Mouse (Mus musculus): ENCODE results near the gene Lypd9. TPM values are rescaled to one million over a fixed set of nuclear protein-coding genes. Genes with fewer than 3 reads are reported as not detected.

Lypd9 gene
- total and polyA plus RNA-seq, 3 experiments = not detected

DNA sequence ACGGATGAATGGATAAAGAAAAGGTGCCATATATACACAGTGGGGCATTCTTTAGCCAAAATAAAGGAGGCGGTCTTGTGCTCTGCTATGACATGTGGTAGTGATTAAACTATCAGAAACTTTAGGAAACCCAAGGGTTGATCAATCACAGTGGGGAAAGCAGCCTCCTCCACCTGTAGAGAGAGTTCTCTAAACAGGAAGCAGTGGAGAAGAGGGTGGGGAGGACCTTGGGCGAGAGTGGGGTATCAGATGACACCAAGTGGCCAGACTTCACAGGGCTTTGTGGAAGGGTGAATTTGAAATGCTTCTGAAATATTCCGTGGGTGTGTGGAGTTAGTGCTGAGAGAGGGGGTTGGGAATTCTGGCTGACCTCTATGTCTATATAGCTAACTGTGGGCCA lies 869 bp upstream of the Lypd9 start:
- WGBS = 49% methylated on average over 4 of the region's 4 CpGs
- no peak overlapping the region for H3K27ac ChIP-seq

DNA sequence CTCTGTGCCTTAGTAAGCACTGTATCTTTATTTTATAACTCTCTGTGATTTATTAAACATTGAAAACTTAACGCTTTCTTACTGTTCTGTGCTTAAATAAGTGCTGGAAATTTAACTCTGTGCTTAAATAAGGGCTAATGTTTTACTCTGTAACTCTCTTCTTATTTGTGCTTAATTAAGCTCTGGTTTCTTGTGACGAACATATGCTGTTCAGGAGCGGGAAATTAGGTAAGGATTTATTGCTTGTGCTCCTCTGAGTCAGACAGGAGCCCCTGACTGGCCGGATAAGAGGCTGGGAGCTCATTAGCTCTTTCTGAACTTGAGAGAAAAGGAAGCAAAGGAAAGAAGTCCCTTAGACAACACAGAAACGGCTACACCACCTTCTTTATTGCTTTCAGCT lies 14.9 kb downstream of the Lypd9 start:
- no peak for DNase-seq
- Histone ChIP-seq H3K79me2 (replicated peaks; ENCODE audit: control insufficient read depth, insufficient read depth, low read length) (no peaks in the 10 kb centered on the region), H3K36me3 (ENCODE audit: control insufficient read depth, insufficient read depth, low read length) (no peaks in the 10 kb centered on the region), H3K4me1 (ENCODE audit: control insufficient read depth, insufficient read depth, low read length) (no peaks in the 10 kb centered on the region), H3K9ac (ENCODE audit: low read depth, low read length) (no peak overlapping the region), H3K4me3 (no peak overlapping the region), H3K27me3 (ENCODE audit: control insufficient read depth, insufficient read depth, low read length) (no peaks in the 10 kb centered on the region), H3K27ac (no peak overlapping the region)
- WGBS = 49% methylated on average over 5 of the region's 5 CpGs
- TF ChIP-seq CTCF (IDR thresholded peaks at IDR 0.05) = no peak
- no peak for TF ChIP-seq EP300 (IDR thresholded peaks at IDR 0.05; ENCODE audit: insufficient read depth, low read depth, low read length)
- no peak for TF ChIP-seq POLR2A (IDR thresholded peaks at IDR 0.05; ENCODE audit: insufficient read depth, low read depth, low read length)
- intact Hi-C loops (cut with DNase I) = no loop called here

More for the DNA sequence above, 869 bp upstream of the Lypd9 start:
- no peak overlapping the region for H3K9ac ChIP-seq (ENCODE audit: low read depth, low read length)
- H3K79me2 ChIP-seq (replicated peaks; ENCODE audit: control insufficient read depth, insufficient read depth, low read length) = no peaks in the 10 kb centered on the region
- no peak for DNase-seq
- H3K4me3 ChIP-seq = no peak overlapping the region
- H3K27me3 ChIP-seq (ENCODE audit: control insufficient read depth, insufficient read depth, low read length) = no peaks in the 10 kb centered on the region
- TF ChIP-seq POLR2A (IDR thresholded peaks at IDR 0.05; ENCODE audit: insufficient read depth, low read depth, low read length) (no peak), EP300 (IDR thresholded peaks at IDR 0.05; ENCODE audit: insufficient read depth, low read depth, low read length) (no peak), CTCF (IDR thresholded peaks at IDR 0.05) (no peak)
- intact Hi-C loops (cut with DNase I) = no loop called here
- H3K4me1 ChIP-seq (ENCODE audit: control insufficient read depth, insufficient read depth, low read length) = no peaks in the 10 kb centered on the region
- no peaks in the 10 kb centered on the region for H3K36me3 ChIP-seq (ENCODE audit: control insufficient read depth, insufficient read depth, low read length)

DNA sequence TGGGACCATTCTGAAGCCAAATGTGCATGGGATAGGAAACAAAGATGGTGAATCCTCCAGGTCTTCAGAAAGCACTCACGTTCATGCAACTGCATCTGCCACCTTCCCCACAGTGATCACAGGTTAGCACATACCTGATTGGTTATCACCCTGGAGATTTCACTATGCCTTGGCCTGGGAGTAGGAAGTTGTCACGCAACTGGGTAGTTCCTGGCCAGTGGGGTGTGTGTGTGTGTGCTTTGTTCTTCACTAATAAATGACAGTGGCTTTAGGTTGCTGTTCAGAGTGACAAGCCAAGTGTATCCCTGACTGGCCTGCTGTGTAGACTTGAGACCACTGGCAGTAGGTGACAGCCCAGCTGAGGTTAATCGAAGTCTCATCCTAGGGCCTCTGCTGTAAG lies 20.5 kb downstream of the Lypd9 start, which contains the start of gene Gm12253:
Gene Gm12253, plus strand, starts transcription at position 301 of the 400 bp plus-strand sequence.
- no peak within 1 kb of the TSS for H3K4me3 ChIP-seq
- no peak within 1 kb of the TSS for H3K9ac ChIP-seq (ENCODE audit: low read depth, low read length)
- H3K36me3 ChIP-seq (ENCODE audit: control insufficient read depth, insufficient read depth, low read length) = no peaks in the 10 kb centered on the region
- H3K79me2 ChIP-seq (replicated peaks; ENCODE audit: control insufficient read depth, insufficient read depth, low read length) = no peaks in the 10 kb centered on the region
- intact Hi-C loops (cut with DNase I) = no loop called here
- no peak for TF ChIP-seq CTCF (IDR thresholded peaks at IDR 0.05)
- TF ChIP-seq POLR2A (IDR thresholded peaks at IDR 0.05; ENCODE audit: insufficient read depth, low read depth, low read length) = no peak
- no peak for TF ChIP-seq EP300 (IDR thresholded peaks at IDR 0.05; ENCODE audit: insufficient read depth, low read depth, low read length)
- no peaks in the 10 kb centered on the region; the same call in 1 of the 2 replicates for H3K27me3 ChIP-seq (ENCODE audit: control insufficient read depth, insufficient read depth, low read length)
- H3K4me1 ChIP-seq (ENCODE audit: control insufficient read depth, insufficient read depth, low read length) = no peaks in the 10 kb centered on the region
- WGBS = 76% methylated on average over 3 of the region's 3 CpGs
- no peak for DNase-seq
- H3K27ac ChIP-seq = no peak within 1 kb of the TSS

DNA sequence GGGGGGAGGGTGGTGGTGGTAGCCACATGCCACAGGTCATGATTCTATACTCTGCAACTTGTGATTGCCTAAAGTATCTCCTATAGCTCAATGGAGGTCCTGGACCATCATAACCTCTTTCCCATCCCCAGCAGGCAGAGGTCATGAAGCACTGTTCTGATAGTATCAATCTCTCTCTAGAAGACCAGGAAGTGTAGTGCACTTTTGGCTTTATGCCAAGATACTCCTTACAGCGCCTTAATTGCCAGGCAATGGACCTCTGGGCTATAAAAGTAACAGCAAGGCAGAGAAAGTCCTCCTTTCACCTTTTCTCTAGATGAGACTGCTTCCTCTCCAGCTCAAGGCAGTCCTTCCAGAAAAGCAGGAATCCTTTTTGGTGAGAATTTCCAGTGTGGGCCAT lies 31.9 kb downstream of the Lypd9 start, which contains the start of gene 1810065E05Rik:
Gene 1810065E05Rik, plus strand, starts transcription at position 297 of the 400 bp plus-strand sequence.
- H3K4me1 ChIP-seq (ENCODE audit: control insufficient read depth, insufficient read depth, low read length) = no peaks in the 10 kb centered on the region; the same call in 1 of the 2 replicates
- no peak within 1 kb of the TSS for H3K27ac ChIP-seq
- H3K9ac ChIP-seq (ENCODE audit: low read depth, low read length) = no peak within 1 kb of the TSS
- intact Hi-C loops (cut with DNase I) = no loop called here
- 48% methylated on average over 1 of the region's 1 CpGs for WGBS
- TF ChIP-seq POLR2A (IDR thresholded peaks at IDR 0.05; ENCODE audit: insufficient read depth, low read depth, low read length) (no peak), CTCF (IDR thresholded peaks at IDR 0.05) (no peak), EP300 (IDR thresholded peaks at IDR 0.05; ENCODE audit: insufficient read depth, low read depth, low read length) (no peak)
- no peak within 1 kb of the TSS for H3K4me3 ChIP-seq
- H3K27me3 ChIP-seq (ENCODE audit: control insufficient read depth, insufficient read depth, low read length) = no peaks in the 10 kb centered on the region; the same call in 1 of the 2 replicates
- no peaks in the 10 kb centered on the region for H3K79me2 ChIP-seq (replicated peaks; ENCODE audit: control insufficient read depth, insufficient read depth, low read length)
- no peaks in the 10 kb centered on the region for H3K36me3 ChIP-seq (ENCODE audit: control insufficient read depth, insufficient read depth, low read length)
- no peak for DNase-seq

DNA sequence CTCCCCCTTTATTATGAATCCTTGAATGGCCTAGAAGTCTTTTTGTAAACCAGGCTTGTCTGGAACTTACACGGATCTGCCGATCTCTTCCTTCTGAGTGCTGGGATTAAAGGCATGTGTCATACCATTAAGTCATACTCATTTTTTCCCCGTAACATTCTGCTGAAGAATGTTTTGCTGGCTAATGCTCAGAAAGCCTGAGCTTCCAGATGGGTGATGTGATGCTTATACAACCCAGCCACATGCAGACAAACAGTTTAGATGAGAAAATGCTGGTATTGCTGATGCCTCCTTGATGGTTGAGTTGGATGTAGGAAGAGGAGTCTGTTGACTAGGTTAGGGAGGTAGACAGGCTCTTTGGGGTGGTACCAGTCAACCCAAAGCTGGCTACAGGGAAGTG lies 34.4 kb downstream of the Lypd9 start:
- H3K4me3 ChIP-seq = no peak overlapping the region
- H3K79me2 ChIP-seq (replicated peaks; ENCODE audit: control insufficient read depth, insufficient read depth, low read length) = no peaks in the 10 kb centered on the region
- H3K27me3 ChIP-seq (ENCODE audit: control insufficient read depth, insufficient read depth, low read length) = no peaks in the 10 kb centered on the region; the same call in 1 of the 2 replicates
- H3K9ac ChIP-seq (ENCODE audit: low read depth, low read length) = no peak overlapping the region
- H3K27ac ChIP-seq = no peak overlapping the region
- intact Hi-C loops (cut with DNase I) = no loop called here
- H3K36me3 ChIP-seq (ENCODE audit: control insufficient read depth, insufficient read depth, low read length) = no peaks in the 10 kb centered on the region
- no peaks in the 10 kb centered on the region; the same call in 1 of the 2 replicates for H3K4me1 ChIP-seq (ENCODE audit: control insufficient read depth, insufficient read depth, low read length)
- 58% methylated on average over 3 of the region's 3 CpGs for WGBS
- TF ChIP-seq EP300 (IDR thresholded peaks at IDR 0.05; ENCODE audit: insufficient read depth, low read depth, low read length) (no peak), CTCF (IDR thresholded peaks at IDR 0.05) (no peak), POLR2A (IDR thresholded peaks at IDR 0.05; ENCODE audit: insufficient read depth, low read depth, low read length) (no peak)
- DNase-seq = no peak

DNA sequence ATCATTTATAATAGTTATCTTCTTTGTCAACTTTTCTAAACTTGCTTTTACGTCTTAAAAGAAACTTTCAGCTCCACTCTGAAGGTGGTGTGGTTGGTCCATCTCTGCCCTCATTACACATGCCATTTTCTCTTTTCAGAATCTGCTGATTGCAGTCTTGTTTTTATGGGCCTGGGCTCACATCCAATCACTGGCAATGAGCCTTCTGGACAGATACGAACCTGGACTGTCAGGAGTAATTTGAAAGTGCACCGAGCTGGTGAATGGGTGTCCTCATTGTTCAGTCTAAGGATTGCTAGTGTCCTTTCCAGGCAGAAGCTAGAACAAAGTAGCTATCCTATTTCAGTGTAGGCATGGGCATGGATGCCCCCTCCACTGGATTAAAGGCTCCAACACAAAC lies 44.7 kb downstream of the Lypd9 start:
- TF ChIP-seq EP300 (IDR thresholded peaks at IDR 0.05; ENCODE audit: insufficient read depth, low read depth, low read length) (no peak), CTCF (IDR thresholded peaks at IDR 0.05) (no peak), POLR2A (IDR thresholded peaks at IDR 0.05; ENCODE audit: insufficient read depth, low read depth, low read length) (no peak)
- Histone ChIP-seq H3K4me1 (ENCODE audit: control insufficient read depth, insufficient read depth, low read length) (no peaks in the 10 kb centered on the region), H3K4me3 (no peak overlapping the region), H3K79me2 (replicated peaks; ENCODE audit: control insufficient read depth, insufficient read depth, low read length) (no peaks in the 10 kb centered on the region), H3K36me3 (ENCODE audit: control insufficient read depth, insufficient read depth, low read length) (no peaks in the 10 kb centered on the region), H3K9ac (ENCODE audit: low read depth, low read length) (no peak overlapping the region), H3K27ac (no peak overlapping the region), H3K27me3 (ENCODE audit: control insufficient read depth, insufficient read depth, low read length) (no peaks in the 10 kb centered on the region)
- WGBS = 49% methylated on average over 3 of the region's 3 CpGs
- DNase-seq = no peak
- intact Hi-C loops (cut with DNase I) = no loop called here
